ENCODE assay signal across 20 mouse cellular contexts in genomic region chr8:95528750-95529310, GRCm38 (mm10). TPM values are rescaled to one million over a fixed set of nuclear protein-coding genes. Genes with fewer than 3 reads are reported as not detected.
DNase-seq lines count a peak whose midpoint lies in the region; ATAC-seq and TF ChIP-seq lines count a peak whose summit lies in the region.
"Had no signal": no experiment of that assay in that cellular context is flagged by ENCODE, and none has a peak within 500 bp of the region (broad histone marks: within the 10 kb centered on the region; RNA-seq: fewer than 3 reads in every experiment).

No protein-coding gene starts in this region.

- no peak for TF ChIP-seq POLR2A in thymus, adult 2 months (IDR thresholded peaks at IDR 0.05; ENCODE audit: control insufficient read depth, extremely low read depth, insufficient read depth, low read length, poor library complexity)
- no peak for TF ChIP-seq POLR2A in MEL (IDR thresholded peaks at IDR 0.05; ENCODE audit: control insufficient read depth in 1 of 2, insufficient read depth in 1 of 2, low read depth in 1 of 2, low read length in 2 of 2, poor library complexity in 1 of 2)

- 0 out of 2 replicates have a peak, but pooled peaks cover 1% of the 10 kb centered on the region for H3K4me1 ChIP-seq in thymus, adult 2 months (replicated peaks; ENCODE audit: control insufficient read depth, insufficient read depth, low read length)
- no peaks in the 10 kb centered on the region for H3K4me1 ChIP-seq in MEL (ENCODE audit: control insufficient read depth in 1 of 2, insufficient read depth in 2 of 2, low read length in 2 of 2)
- no peaks in the 10 kb centered on the region for H3K4me1 ChIP-seq in stomach, postnatal 0 days (replicated peaks; ENCODE audit: control insufficient read depth, insufficient read depth)
- H3K4me1 ChIP-seq: heart, embryonic 12.5 days; midbrain, embryonic 12.5 days had no signal

- H3K27me3 ChIP-seq in thymus, adult 2 months (ENCODE audit: control insufficient read depth, insufficient read depth, low read length) = no peaks in the 10 kb centered on the region
- no peaks in the 10 kb centered on the region; a peak in 1 of 4 replicates for H3K27me3 ChIP-seq in MEL (ENCODE audit: control insufficient read depth in 1 of 2, insufficient read depth in 2 of 2, low read length in 2 of 2)
- no peaks in the 10 kb centered on the region for H3K27me3 ChIP-seq in stomach, postnatal 0 days (ENCODE audit: control insufficient read depth, insufficient read depth, low read length)

- H3K4me2 ChIP-seq in stomach, postnatal 0 days (replicated peaks; ENCODE audit: low read depth) = no peak overlapping the region
- H3K4me2 ChIP-seq: heart, embryonic 12.5 days; liver, embryonic 11.5 days; midbrain, embryonic 12.5 days had no signal

- no peak overlapping the region for H3K27ac ChIP-seq in layer of hippocampus, adult 2 months
- H3K27ac ChIP-seq in thymus, adult 2 months (ENCODE audit: control insufficient read depth, insufficient read depth, low read length) = no peak overlapping the region
- H3K27ac ChIP-seq in MEL (ENCODE audit: control insufficient read depth, low read depth, low read length) = no peak overlapping the region
- no peak overlapping the region for H3K27ac ChIP-seq in stomach, postnatal 0 days (replicated peaks)
- H3K27ac ChIP-seq: forebrain, embryonic 10.5 days; midbrain, embryonic 12.5 days had no signal

- no peak for TF ChIP-seq EP300 in MEL (IDR thresholded peaks at IDR 0.05; ENCODE audit: low read depth in 1 of 2, low read length in 2 of 2)
- TF ChIP-seq EP300 in stomach, postnatal 0 days (optimal IDR thresholded peaks at IDR 0.05) = no peak

- TF ChIP-seq CTCF in layer of hippocampus, adult 2 months (conservative IDR thresholded peaks at IDR 0.05) = peak; percentile 56
- TF ChIP-seq CTCF in thymus, adult 2 months (IDR thresholded peaks at IDR 0.05; ENCODE audit: borderline replicate concordance, control insufficient read depth, extremely low read depth, insufficient read depth, low read length, poor library complexity) = no peak
- peak in 2 of 3 experiments; percentile 43 to 44; a peak in 5 of 6 replicates for TF ChIP-seq CTCF in MEL (IDR thresholded peaks at IDR 0.05 in 2 of 3, conservative IDR thresholded peaks at IDR 0.05 in 1 of 3; ENCODE audit: control insufficient read depth in 1 of 3, insufficient read depth in 1 of 3, low read depth in 2 of 3, low read length in 3 of 3, poor library complexity in 1 of 3, severe bottlenecking in 1 of 3)
- 0 out of 2 replicates have a peak, but pooled peaks have one; percentile 18 for TF ChIP-seq CTCF in stomach, postnatal 0 days (IDR thresholded peaks at IDR 0.05; ENCODE audit: low read depth)

- H3K9ac ChIP-seq in MEL (ENCODE audit: control insufficient read depth, low read depth, low read length, poor library complexity, severe bottlenecking) = no peak overlapping the region
- H3K9ac ChIP-seq in stomach, postnatal 0 days (ENCODE audit: low read length) = no peak overlapping the region
- H3K9ac ChIP-seq: heart, embryonic 12.5 days; midbrain, embryonic 12.5 days had no signal

- no peaks in the 10 kb centered on the region for H3K36me3 ChIP-seq in thymus, adult 2 months (ENCODE audit: control insufficient read depth, insufficient read depth, low read length)
- no peaks in the 10 kb centered on the region for H3K36me3 ChIP-seq in MEL (ENCODE audit: control insufficient read depth in 1 of 2, insufficient read depth in 2 of 2, low read length in 2 of 2)
- no peaks in the 10 kb centered on the region for H3K36me3 ChIP-seq in stomach, postnatal 0 days (ENCODE audit: control insufficient read depth, insufficient read depth, low read length)
- H3K36me3 ChIP-seq: forebrain, embryonic 10.5 days; heart, embryonic 12.5 days; midbrain, embryonic 12.5 days had no signal

- H3K79me2 ChIP-seq in MEL (ENCODE audit: control insufficient read depth, insufficient read depth, low read length, poor library complexity) = no peaks in the 10 kb centered on the region

- no peaks in the 10 kb centered on the region for H3K9me3 ChIP-seq in MEL (replicated peaks; ENCODE audit: insufficient read depth, low read length)
- H3K9me3 ChIP-seq in stomach, postnatal 0 days (ENCODE audit: control insufficient read depth, low read length) = no peaks in the 10 kb centered on the region
- H3K9me3 ChIP-seq: forebrain, embryonic 10.5 days; heart, embryonic 12.5 days; midbrain, embryonic 12.5 days had no signal

- DNase-seq in layer of hippocampus, adult 2 months (ENCODE audit: low spot score in 2 of 2) = no peak
- DNase-seq in layer of hippocampus, adult 9-11 months = no peak
- DNase-seq in thymus, adult 2 months = peak; percentile 11
- no peak for DNase-seq in thymus, postnatal 0 days (ENCODE audit: low spot score)
- DNase-seq in MEL (ENCODE audit: low read depth, low spot score) = peak; percentile 18
- DNase-seq in stomach, postnatal 0 days (ENCODE audit: low spot score) = no peak
- no peak for DNase-seq in cerebellum, adult 18-20 months
- DNase-seq: gastrocnemius, postnatal 36 days; heart, postnatal 4 days; kidney, adult 8-10 months; kidney, postnatal 4 days; lung, postnatal 14 days had no signal

- WGBS in thymus, adult 2 months = 73% methylated on average over 9 of the region's 9 CpGs
- WGBS in stomach, postnatal 0 days = 59% methylated on average over 9 of the region's 9 CpGs

- peak; percentile 15 for TF ChIP-seq RAD21 in MEL (IDR thresholded peaks at IDR 0.05; ENCODE audit: low read depth, low read length)

- no peak overlapping the region for H3K4me3 ChIP-seq in layer of hippocampus, adult 2 months
- no peak overlapping the region for H3K4me3 ChIP-seq in thymus, adult 2 months (ENCODE audit: control insufficient read depth, insufficient read depth, low read length)
- H3K4me3 ChIP-seq in MEL (ENCODE audit: control insufficient read depth in 1 of 2, insufficient read depth in 1 of 2, low read depth in 2 of 2, low read length in 2 of 2) = no peak overlapping the region
- H3K4me3 ChIP-seq in stomach, postnatal 0 days (ENCODE audit: low read depth, low read length) = no peak overlapping the region
- H3K4me3 ChIP-seq: forebrain, embryonic 10.5 days; heart, embryonic 12.5 days; midbrain, embryonic 12.5 days had no signal

- no peak for ATAC-seq in stomach, postnatal 0 days (ENCODE audit: low FRiP score, low TSS enrichment)
- ATAC-seq: CD4-positive, CD25-positive, alpha-beta regulatory T cell, adult 4 months had no signal

TF ChIP-seq in MEL, 35 proteins besides CTCF, POLR2A, EP300 and RAD21:
- peak; percentile 27 for TF ChIP-seq SMC3 (IDR thresholded peaks at IDR 0.05; ENCODE audit: low read depth, low read length)
- TF ChIP-seq ZKSCAN1 (IDR thresholded peaks at IDR 0.05; ENCODE audit: low read depth, low read length) = no peak

RNA-seq across cellular contexts. Expression of gene Ccdc113, which starts 5.1 kb away (rescaled TPM):
- total RNA-seq in layer of hippocampus, adult 2 months (2021) = 1 to 10 TPM; 1.3 to 1.5 TPM
- 0.22 TPM in 1 of 2 replicates, not detected in the other for polyA plus RNA-seq in thymus, adult 2 months (2012; rRNA removed)
- polyA plus RNA-seq in thymus, postnatal 0 days (2015; fragmentation: Nextera tagmentation; extraction: Ambion mirVana) = 0.22 and 0.42 TPM in 2 replicates
- total RNA-seq in MEL (2012; rRNA removed) = not detected in 2 replicates
- not detected for polyA plus RNA-seq in MEL (2012; ENCODE audit: insufficient read depth in 1 of 2, insufficient read length in 2 of 2, low read depth in 1 of 2, low replicate concordance in 2 of 2, missing spikeins in 1 of 2)
- polyA plus RNA-seq in stomach, postnatal 0 days (2015; fragmentation: Nextera tagmentation; extraction: Ambion mirVana) = 0.42 and 0.62 TPM in 2 replicates
- total RNA-seq: gastrocnemius, postnatal 36 days had no signal
- polyA plus RNA-seq: CD4-positive, CD25-positive, alpha-beta regulatory T cell, adult 4 months; liver, embryonic 11.5 days had no signal

RNA-seq across cellular contexts. Expression of gene Csnk2a2, which starts 39.0 kb away (rescaled TPM):
- 10 to 100 TPM; 74.6 to 81.6 TPM for total RNA-seq in layer of hippocampus, adult 2 months (2021)
- 35.2 and 36.0 TPM in 2 replicates for polyA plus RNA-seq in thymus, adult 2 months (2012; rRNA removed)
- polyA plus RNA-seq in thymus, postnatal 0 days (2015; fragmentation: Nextera tagmentation; extraction: Ambion mirVana) = 10.7 and 13.9 TPM in 2 replicates
- 42.3 and 44.0 TPM in 2 replicates for total RNA-seq in MEL (2012; rRNA removed)
- 100 to 1,000 TPM in 1 of 2 experiments, not detected in 1; 121 TPM for polyA plus RNA-seq in MEL (2012; ENCODE audit: insufficient read depth in 1 of 2, insufficient read length in 2 of 2, low read depth in 1 of 2, low replicate concordance in 2 of 2, missing spikeins in 1 of 2)
- polyA plus RNA-seq in stomach, postnatal 0 days (2015; fragmentation: Nextera tagmentation; extraction: Ambion mirVana) = 7.3 and 7.9 TPM in 2 replicates

RNA-seq across cellular contexts. Expression of gene Prss54, which starts 47.3 kb away (rescaled TPM):
- total RNA-seq in layer of hippocampus, adult 2 months (2021) = under 1 TPM in 1 of 2 experiments, not detected in 1; 0.42 TPM
- polyA plus RNA-seq in thymus, adult 2 months (2012; rRNA removed) = 0.07 TPM in 1 of 2 replicates, not detected in the other
- not detected in 2 replicates for polyA plus RNA-seq in thymus, postnatal 0 days (2015; fragmentation: Nextera tagmentation; extraction: Ambion mirVana)
- total RNA-seq in MEL (2012; rRNA removed) = not detected in 2 replicates
- polyA plus RNA-seq in MEL (2012; ENCODE audit: insufficient read depth in 1 of 2, insufficient read length in 2 of 2, low read depth in 1 of 2, low replicate concordance in 2 of 2, missing spikeins in 1 of 2) = not detected
- not detected in 2 replicates for polyA plus RNA-seq in stomach, postnatal 0 days (2015; fragmentation: Nextera tagmentation; extraction: Ambion mirVana)
- total RNA-seq: gastrocnemius, postnatal 36 days; heart, postnatal 4 days; layer of hippocampus, postnatal 25 days had no signal
- polyA plus RNA-seq: CD4-positive, CD25-positive, alpha-beta regulatory T cell, adult 4 months; embryonic facial prominence, embryonic 14.5 days; forebrain, embryonic 10.5 days; heart, embryonic 12.5 days; liver, embryonic 11.5 days; midbrain, embryonic 12.5 days; neural tube, embryonic 14.5 days had no signal

Comparison
In these comparisons a context has a peak if more than half of its experiments do, and no peak if none do; other contexts are left out.
1. DNase-seq: peak in thymus, adult 2 months (single experiment) and MEL (single experiment); none in layer of hippocampus, adult 2 months (0 of 2), layer of hippocampus, adult 9-11 months (single experiment), thymus, postnatal 0 days (single experiment), stomach, postnatal 0 days (single experiment) and cerebellum, adult 18-20 months (0 of 2).